In genomic region chr8:79498611-79499010, GRCm38 (mm10) we compare ENCODE assay signal across 9 mouse cellular contexts.
DNase-seq lines count a peak whose midpoint lies in the region; ATAC-seq and TF ChIP-seq lines count a peak whose summit lies in the region.
"Had no signal": no experiment of that assay in that cellular context is flagged by ENCODE, and none has a peak within 500 bp of the region (broad histone marks: within the 10 kb centered on the region; RNA-seq: fewer than 3 reads in every experiment).

No protein-coding gene starts in this region.

- peak; percentile 88 for DNase-seq in heart, adult 11 months
- DNase-seq in heart, embryonic 10.5 days (ENCODE audit: low spot score): no peak
- DNase-seq in Muller cell, postnatal 12 days (ENCODE audit: inconsistent ontology term): peak; percentile 68
- DNase-seq in heart, postnatal 0 days (ENCODE audit: low spot score): peak; percentile 63
- peak; percentile 91 for DNase-seq in lung, postnatal 0 days (ENCODE audit: low spot score)
- no peak for DNase-seq in layer of hippocampus, adult 8-10 months (ENCODE audit: low spot score in 2 of 2)
- no peak for DNase-seq in urinary bladder, postnatal 10 days (ENCODE audit: low spot score)
- DNase-seq in cerebellum, adult 11 months: no peak
- DNase-seq: right cerebral cortex, postnatal 4 days had no signal

- no peak overlapping the region for H3K9ac ChIP-seq in heart, postnatal 0 days (replicated peaks; ENCODE audit: low read depth, low read length)
- H3K9ac ChIP-seq in lung, postnatal 0 days (replicated peaks; ENCODE audit: low read depth): no peak overlapping the region

- no peak; the same call in 1 of the 2 replicates for TF ChIP-seq CTCF in heart, postnatal 0 days (IDR thresholded peaks at IDR 0.05; ENCODE audit: low read depth)
- peak; percentile 32; the same call in 1 of the 2 replicates for TF ChIP-seq CTCF in lung, postnatal 0 days (IDR thresholded peaks at IDR 0.05)

- no peak for TF ChIP-seq EP300 in heart, postnatal 0 days (IDR thresholded peaks at IDR 0.05; ENCODE audit: low read depth)
- TF ChIP-seq EP300 in lung, postnatal 0 days (IDR thresholded peaks at IDR 0.05): peak; percentile 69

- no peaks in the 10 kb centered on the region for H3K27me3 ChIP-seq in heart, embryonic 10.5 days (ENCODE audit: insufficient read depth, poor library complexity, severe bottlenecking)
- H3K27me3 ChIP-seq in heart, postnatal 0 days (ENCODE audit: control insufficient read depth, insufficient read depth, low read length): no peaks in the 10 kb centered on the region
- H3K27me3 ChIP-seq in lung, postnatal 0 days (replicated peaks; ENCODE audit: insufficient read depth, low read length): no peaks in the 10 kb centered on the region

- no peak overlapping the region for H3K27ac ChIP-seq in heart, embryonic 10.5 days
- H3K27ac ChIP-seq in heart, postnatal 0 days (ENCODE audit: low read depth): peak overlapping the region; percentile 11; the same call in 1 of the 2 replicates
- no peak overlapping the region for H3K27ac ChIP-seq in lung, postnatal 0 days (ENCODE audit: low read length)

- no peaks in the 10 kb centered on the region for H3K36me3 ChIP-seq in heart, embryonic 10.5 days
- H3K36me3 ChIP-seq in heart, postnatal 0 days (replicated peaks; ENCODE audit: control insufficient read depth, insufficient read depth, low read length): no peaks in the 10 kb centered on the region
- H3K36me3 ChIP-seq in lung, postnatal 0 days (ENCODE audit: insufficient read depth, low read length): no peaks in the 10 kb centered on the region

- H3K4me2 ChIP-seq in heart, postnatal 0 days (ENCODE audit: low read depth, low read length): no peak overlapping the region
- H3K4me2 ChIP-seq in lung, postnatal 0 days (replicated peaks; ENCODE audit: low read depth, low read length): no peak overlapping the region

- H3K4me1 ChIP-seq in heart, embryonic 10.5 days: peaks cover 9% of the 10 kb centered on the region
- H3K4me1 ChIP-seq in heart, postnatal 0 days (ENCODE audit: control insufficient read depth, insufficient read depth): peaks cover 9% of the 10 kb centered on the region; the same call in 1 of the 2 replicates
- H3K4me1 ChIP-seq in lung, postnatal 0 days (ENCODE audit: insufficient read depth, low read depth, low read length): peaks cover 2% of the 10 kb centered on the region; the same call in 1 of the 2 replicates

- WGBS in heart, embryonic 10.5 days: 74% methylated on average over 2 of the region's 2 CpGs
- 55% methylated on average over 2 of the region's 2 CpGs for WGBS in heart, postnatal 0 days
- 50% methylated on average over 2 of the region's 2 CpGs for WGBS in lung, postnatal 0 days

- ATAC-seq in heart, postnatal 0 days (ENCODE audit: insufficient read depth, low read depth): peak; percentile 69
- peak; percentile 89 for ATAC-seq in lung, postnatal 0 days

- no peaks in the 10 kb centered on the region for H3K9me3 ChIP-seq in heart, embryonic 10.5 days
- no peaks in the 10 kb centered on the region for H3K9me3 ChIP-seq in heart, postnatal 0 days (replicated peaks; ENCODE audit: control insufficient read depth, low read length)
- H3K9me3 ChIP-seq in lung, postnatal 0 days (ENCODE audit: low read length): no peaks in the 10 kb centered on the region

- no peak overlapping the region for H3K4me3 ChIP-seq in heart, embryonic 10.5 days
- H3K4me3 ChIP-seq in heart, postnatal 0 days (ENCODE audit: low read depth, low read length): no peak overlapping the region
- no peak overlapping the region for H3K4me3 ChIP-seq in lung, postnatal 0 days (ENCODE audit: low read depth, low read length)

Comparison
In these comparisons a context has a peak if more than half of its experiments do, and no peak if none do; other contexts are left out.
1. DNase-seq: peak in heart, adult 11 months (single experiment), Muller cell, postnatal 12 days (single experiment), heart, postnatal 0 days (single experiment) and lung, postnatal 0 days (single experiment); none in heart, embryonic 10.5 days (single experiment), layer of hippocampus, adult 8-10 months (0 of 2), urinary bladder, postnatal 10 days (single experiment) and cerebellum, adult 11 months (single experiment).